Mouse (Mus musculus): Measurements from ENCODE around the gene Elmo2.

Elmo2 gene

DNA sequence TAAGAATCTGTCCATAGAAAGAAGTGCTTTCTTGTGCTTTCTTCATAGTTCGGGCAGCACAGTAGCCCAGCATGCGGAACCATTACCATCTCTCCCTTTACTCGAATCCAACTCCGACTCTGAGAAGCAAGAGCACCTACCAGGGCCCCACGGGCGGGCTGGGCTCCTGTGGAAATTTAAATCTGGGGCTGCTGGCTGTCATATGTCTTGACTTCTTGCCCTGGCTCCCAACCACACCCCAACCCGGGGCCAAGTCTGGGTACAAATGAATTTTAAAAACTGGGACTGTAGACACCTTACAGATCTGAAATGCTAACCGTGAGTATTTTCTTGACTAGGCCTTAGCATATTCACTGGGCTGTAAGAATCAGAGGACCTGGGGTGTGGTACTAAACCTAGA lies 73.0 kb downstream of the Elmo2 start:
- peak; percentile 69 for DNase-seq

DNA sequence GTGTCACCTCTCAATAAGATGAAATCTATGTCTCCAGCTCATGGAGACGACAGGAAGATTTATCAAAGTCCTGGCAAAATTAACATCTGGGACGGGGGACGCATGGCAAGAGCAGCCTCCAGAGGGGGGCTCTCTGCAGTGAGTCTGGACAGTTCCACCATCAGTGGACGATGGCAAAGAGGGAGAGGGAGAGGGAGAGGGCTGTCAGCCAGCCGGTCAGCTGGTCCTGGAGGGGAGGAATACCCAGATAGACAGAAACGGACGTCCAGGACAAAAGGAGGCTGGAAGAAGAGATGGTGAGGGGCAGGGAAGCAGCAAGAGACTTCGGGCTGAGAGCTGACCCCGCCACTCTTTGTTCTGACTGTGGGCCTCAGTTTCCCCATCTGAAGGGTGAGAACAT lies 73.5 kb downstream of the Elmo2 start:
- no peak for DNase-seq

DNA sequence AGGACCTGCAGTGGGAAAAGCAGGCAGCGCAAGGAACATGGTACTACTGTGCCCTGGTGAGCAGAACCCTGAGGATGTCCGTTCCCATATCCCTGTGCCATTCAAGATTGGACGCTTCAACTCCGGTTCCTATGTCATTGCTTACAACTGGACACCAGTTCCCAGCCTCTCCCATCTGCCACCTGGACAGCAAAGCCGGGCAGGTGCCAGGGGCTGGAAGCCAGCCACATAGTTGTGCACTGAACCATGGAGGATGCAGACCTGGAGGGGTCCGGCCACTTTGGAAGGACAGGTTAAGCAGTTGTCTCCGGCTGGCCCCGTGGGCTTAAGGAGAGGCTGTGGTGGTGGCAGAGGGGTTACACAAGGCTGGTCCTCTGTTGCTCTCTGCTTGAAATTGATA lies 73.9 kb downstream of the Elmo2 start:
- DNase-seq: peak; percentile 95

DNA sequence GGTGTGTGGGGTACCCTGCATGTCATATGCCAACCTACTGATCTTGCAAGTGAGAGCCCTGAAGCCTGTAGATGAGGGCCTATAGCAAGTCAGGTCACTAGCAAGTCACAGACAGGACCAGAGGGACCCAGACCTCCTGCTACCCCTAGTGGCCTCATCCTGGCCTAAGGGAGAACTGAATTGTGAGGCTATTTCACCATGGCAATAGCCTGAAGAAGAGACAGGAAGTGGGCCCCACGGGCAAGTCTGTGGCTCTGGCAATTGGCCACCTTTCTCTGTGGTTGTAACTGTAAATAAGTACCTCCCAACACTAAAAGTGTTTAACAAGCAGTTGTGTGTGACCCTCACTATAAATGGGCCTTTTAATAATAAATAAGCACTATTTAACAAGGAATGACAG lies 75.4 kb downstream of the Elmo2 start:
- DNase-seq: no peak

DNA sequence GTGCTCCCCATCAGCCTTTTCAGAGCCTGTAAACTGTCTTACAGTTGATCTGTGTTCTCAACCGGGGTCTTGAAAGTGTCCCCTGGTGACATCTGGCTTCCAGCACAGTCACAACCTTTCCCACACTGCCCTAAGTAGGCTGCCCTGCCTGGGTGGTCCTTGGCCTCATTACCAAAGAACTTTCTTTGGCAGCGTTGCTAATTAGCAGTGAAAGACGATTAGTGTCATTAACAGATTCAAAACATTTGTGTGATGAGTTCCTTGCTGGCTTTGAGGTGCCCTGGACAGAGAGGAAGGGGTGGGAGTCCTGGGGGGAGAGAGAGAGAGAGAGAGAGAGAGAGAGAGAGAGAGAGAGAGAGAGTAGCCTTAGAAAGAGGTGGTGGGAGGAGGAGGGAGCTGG lies 77.3 kb downstream of the Elmo2 start:
- no peak for DNase-seq

DNA sequence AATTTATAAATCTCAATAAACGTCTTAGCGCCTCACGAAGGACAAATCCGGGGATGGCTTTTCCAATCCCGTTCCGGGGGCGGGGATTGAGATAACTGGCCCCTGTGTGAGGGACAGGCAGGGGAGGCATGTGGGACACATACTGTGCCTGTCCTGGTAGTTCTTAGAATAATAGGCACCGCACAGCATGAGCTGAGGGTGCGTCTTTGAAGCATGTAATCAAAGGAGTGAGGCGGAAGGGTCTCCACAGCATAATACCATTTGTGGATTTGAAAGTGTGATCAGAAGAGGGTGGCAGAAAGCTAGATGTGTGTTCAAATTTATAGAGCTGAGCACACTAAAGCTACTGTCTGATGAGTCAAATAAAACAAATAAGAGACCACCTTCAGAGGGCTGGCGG lies 79.9 kb downstream of the Elmo2 start:
- no peak for DNase-seq

DNA sequence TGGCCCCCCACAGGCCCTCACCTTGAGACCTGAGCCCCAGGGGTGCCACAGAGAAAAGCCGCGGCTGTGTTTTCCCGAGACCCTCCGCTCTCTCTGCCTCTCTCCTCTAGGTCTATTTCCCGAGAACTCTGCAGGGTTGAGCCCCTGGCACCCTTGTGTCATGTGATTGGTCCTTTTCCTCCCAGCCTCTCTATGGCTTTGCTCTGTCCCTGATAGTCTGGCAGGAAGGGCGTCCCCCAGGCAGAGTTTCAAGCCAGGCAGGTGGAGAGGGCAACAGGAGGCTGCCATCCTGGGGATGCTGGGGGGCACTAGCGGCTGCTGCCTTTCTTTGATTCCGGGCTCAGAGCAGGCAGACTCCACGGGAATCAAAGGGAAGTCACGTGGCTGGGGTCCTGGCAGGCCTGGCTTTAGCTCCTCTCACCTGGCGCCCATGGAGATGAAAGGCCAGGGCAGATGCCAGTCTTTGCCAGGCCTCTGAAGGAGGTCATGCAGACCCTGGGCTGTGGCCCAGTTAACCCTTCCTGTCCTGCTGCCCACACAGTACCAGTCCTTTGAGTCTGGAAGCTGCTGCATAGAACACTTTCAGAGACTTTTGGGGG lies 83.1 kb downstream of the Elmo2 start:
- peak; percentile 89 for DNase-seq

DNA sequence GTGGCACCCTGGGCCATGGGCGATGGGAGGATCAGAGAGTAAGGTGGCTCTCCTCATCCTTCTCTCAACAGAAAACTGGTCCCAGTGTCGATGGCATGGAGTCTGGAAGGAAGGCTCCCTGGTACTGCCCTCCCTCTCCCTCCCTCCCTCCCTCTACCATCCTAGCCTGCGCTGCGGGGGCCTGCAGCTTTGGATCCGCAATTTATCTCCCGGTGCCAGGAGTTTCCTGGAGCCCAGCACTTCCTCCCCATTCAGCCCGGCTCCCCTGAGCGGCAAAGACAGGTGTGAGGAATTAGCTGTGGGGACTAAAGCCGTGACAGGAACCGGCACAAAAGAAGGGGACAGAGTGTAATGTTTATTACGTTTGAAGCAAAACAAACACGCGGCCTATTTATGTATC lies 83.7 kb downstream of the Elmo2 start:
- peak; percentile 66 for DNase-seq

DNA sequence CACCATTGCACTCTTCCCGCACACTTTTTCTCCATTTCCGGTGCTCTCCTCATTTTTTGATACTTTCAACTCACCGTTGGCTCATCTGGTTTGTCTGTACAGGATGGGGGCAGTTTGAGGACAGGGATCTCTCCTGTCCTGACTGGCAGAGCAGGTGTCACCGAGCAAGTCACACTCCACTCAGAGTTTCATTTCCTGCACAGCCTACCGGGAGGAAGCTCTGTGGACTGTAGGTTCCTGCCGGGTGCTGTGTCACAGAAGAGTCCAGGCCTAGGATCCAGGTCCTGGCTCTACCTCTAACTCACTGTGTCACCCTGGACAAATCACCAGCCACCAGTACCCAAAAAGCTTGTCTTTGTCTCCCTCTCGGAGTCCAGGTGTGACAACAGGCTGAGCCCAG lies 84.5 kb downstream of the Elmo2 start:
- DNase-seq: no peak

DNA sequence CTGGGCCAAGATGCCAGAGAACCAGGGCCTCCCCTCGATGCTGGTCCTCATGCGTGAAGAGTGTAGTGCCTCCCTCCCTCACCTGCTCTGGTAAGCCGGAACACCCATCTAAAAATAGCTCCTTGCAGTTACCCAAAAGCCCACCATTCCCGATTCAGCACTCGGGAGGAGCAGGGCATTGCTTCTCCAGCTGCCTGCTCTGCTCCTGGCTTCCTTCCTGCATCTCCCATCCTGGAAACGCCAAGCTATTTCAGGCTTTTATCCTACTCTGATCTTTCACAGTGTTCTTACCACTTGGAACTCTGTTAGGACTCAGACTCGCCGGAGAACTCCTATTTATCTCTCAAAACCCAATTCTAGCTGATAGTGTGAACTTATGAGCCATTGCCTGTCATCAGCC lies 85.9 kb downstream of the Elmo2 start:
- DNase-seq: no peak

DNA sequence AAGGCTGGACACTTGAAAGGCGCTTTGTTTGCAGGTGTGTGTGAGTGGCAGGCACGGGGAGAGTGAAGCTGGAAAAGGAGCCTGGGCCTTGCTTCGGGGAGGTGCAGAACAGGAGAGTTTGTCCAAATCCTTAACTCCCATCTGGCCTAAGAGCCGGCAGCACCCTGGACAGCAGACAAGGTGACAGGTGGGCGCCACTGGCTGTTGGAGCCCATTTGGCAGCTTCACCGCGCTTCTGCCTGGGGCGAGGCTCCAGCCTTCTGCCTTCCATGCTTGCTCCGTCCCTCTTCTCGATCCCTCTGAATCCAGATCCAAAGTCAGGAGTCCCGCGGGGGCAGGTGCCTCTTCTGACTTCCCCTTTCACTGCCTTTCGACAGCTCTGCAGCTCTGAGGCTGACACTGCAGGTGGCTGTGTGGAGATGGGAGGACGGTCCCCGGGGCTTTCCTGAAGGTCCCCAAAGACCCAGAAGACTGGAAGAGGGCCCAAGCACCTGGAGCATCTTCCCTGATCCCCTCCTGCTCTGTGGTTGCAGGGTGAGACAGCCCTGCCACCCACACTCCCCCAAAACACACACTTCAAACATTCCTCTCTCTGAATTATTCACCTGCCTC lies 86.6 kb downstream of the Elmo2 start:
- DNase-seq: peak; percentile 64

DNA sequence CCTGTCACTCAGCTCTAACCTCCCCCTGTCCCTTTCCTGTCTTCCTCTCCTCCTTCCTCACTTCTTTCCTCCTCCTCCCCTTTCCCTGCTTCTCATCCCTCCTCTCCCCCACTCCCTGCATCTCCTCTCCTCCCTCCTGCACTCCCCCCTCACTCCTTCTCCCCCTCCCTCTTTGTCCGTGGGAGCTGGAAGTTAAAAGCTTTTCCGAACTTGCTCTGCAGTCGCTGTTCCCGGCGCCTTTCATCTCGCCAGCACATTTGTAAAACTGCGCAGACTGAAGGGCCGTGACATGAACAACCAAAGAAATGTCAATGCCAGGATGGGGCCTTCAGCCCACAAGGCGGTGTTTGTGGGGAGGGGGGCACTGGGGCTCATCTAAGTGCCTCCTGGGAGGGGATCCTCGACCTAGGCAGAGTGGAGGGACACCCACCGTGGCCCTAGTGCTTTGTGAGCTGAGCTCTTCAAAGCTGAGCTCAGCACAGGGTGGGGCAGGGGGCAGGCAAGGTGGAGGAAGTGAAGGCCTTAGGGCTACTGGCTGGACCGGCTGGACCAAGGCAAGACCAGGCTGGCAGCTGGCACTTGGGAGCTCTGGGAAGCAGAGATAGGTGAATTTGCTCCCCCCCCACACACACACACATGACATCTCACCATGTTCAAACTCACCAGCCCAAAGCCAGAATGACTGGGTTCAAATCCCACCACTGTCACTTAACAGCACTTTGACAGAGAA lies 87.7 kb downstream of the Elmo2 start:
- no peak for DNase-seq
